Mouse (Mus musculus) thymus, postnatal 0 days (tissue): ENCODE results near the gene Cactin. TPM values are rescaled to one million over a fixed set of nuclear protein-coding genes. Genes with fewer than 3 reads are reported as not detected.

ENCODE experiments used
- DNase-seq: peaks from one replicate; pipeline ENCODE4 v3.0.0-alpha.2; 2015; ENCODE audit warnings: low spot score
- microRNA-seq: library from miRNA; unstranded; fragments of <30 nt; microRNA quantifications from one replicate; pipeline ENCODE4, GENCODE M21; 2016; ENCODE audit warnings: borderline number of aligned reads
- polyA plus RNA-seq: library from polyadenylated mRNA; unstranded; fragments of >200 nt; fragmentation: Nextera tagmentation; extraction: Ambion mirVana; gene quantifications from 2 replicates; pipeline ENCODE4 v1.2.1, GENCODE M21; 2015

Cactin gene
- polyA plus RNA-seq, 1 experiment from 2014 or later = 45.8 TPM

DNA sequence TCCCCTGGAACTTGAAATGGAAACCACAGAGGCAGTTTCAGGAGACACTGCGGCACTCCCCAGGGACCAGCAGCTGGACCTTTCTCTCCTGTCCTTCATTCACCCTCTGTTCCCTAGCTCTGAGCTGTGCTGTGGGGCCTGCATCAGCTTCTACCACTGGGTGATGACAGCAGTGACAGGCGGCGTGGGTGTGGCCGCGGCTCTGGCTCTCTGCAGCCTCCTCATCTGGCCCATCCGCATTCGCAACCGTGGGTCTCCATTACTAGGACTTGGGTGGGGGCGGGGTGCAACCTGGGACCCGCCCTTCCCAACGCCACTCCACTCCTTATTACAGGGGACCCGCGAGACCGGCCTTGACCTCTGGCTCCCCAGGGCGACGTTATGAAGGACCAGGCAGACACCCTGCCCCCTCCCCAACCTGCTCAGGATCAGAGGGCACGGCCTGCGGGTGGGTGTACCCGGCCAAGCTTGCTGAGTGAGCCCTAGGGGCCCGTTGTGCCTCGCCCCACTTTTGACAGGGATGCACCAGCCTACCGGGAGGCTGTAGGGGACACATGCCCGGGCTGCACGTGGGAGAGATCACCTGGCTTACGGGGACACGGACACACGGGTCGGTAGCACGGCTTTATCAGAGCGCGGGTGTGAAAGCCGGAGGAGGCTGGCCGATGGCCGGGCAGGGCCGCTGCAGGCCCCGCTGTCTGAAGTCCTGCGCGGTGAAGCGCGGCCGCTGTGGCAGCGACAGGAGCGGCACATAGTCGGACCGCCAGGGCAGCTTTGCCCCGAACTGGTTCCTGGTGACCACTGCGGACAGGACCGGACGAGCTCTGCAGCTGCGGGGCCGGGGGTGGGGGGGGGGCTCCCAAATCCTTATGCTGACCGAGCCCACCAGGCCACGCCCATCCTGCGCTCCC, 42.8 kb downstream of the Cactin start:
- DNase-seq = no peak

DNA sequence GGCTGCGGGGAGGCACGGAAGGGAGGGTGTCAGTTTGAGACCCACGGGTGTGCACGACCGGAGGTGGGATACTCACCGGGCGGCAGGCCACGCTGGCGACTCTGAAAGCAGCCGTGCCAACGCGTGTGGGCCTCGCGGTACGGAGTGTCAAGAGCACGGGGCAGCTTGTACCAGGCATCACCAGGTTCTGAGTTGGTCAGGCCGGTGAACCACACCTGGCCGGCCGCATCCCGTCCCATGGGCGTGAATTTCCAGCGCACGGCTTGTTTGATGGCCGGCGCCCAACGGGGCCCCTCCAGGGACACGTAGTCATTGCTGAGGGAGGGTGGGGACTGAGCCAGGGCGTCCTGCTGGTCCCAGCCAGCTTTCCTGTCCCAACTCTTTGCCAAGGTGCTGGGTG, 43.8 kb downstream of the Cactin start:
- no peak for DNase-seq

DNA sequence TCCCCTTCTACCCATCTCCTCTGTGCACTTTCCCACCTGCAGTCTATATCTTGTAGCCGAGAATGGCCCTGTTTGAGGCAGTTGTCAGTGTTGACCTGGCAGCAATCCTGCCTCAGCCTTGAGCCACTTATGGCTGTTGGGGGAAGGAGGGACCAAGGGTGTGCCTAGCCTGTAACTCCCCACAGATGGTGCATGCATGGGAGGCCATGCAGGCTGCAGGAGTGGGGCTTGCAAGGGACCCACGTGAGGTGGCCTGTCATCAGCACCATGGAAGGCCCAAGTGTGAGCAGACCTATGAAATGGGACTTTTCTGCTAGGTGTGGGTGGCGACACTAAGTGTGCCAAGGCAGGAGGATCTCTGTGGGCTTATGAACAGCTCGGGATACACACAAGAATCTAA, 44.2 kb downstream of the Cactin start:
- DNase-seq = no peak

DNA sequence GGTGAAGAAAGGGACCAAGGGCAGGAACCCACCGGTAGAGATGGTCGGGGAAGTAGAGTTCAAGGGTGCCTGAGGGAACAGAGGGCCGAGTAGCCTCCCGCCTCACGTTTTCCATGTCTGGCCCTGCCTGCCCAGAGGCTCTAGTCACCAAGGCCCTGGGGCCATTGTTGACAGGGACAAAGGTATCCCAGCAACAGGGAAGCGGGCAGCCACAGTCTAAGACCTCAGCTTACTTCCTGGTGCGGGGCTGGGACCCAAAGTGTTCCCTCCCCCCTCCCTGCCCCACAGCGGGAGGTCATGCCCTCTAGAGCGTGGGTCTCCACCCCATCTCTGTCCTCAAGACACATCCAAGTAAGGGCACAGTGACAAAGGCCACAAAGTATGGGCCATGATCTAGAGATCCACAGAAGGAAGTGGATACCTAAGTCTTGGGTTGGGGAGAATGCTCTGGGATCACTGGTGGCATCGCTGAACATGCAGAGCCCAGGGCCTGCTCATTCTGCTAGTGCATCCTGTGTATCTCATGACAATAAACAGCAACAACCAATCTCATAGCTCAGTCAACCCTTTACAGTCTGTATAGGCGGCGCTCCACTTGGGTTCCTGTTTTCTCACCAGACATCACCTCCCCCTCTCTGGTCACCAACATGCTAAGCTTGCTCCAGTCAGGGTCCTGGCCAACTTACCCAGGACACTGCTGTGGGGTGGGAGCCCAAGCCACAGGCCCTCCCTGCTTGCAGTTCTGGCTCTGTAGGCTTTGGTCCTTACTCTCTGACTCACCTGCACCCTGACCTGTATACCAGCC, 45.0 kb downstream of the Cactin start, which contains the start of gene 4930404N11Rik:
4930404N11Rik (minus strand) TSS at position 145 of the 805 bp plus-strand sequence.
- DNase-seq = no peak

DNA sequence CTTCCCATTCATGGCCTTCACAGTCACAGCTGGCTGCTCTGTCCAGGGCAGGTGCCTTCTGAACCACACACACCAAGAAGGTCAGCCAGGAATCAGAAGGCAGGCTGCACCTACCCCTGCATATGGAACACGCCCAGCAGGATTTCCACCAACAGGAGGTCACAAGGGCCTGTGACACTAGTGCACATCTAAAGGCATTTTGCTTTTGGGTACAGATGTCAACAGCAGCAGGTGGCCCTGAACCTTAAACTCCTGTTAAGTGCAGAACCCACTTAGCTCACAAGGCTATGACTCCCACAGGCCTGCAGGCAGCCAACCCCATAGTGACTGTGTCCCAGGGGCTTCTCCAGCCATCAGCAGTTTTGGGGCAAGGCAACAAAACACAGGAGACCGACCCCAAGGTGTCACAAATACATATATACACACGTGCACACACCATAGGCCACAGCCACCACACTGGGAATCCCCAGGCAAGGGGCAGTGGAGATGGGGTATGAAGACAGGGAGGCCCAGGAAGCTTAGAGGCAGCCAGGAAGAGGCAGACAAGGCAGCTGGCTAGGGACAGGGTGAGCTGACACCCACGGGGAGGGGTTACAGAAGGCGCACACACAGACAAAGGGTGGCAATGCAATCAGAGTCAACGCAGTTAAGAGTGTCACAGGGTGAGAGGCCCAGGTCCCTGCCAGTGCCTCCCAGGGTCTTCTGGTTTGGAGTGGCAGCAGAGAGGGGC, 45.7 kb downstream of the Cactin start:
- no peak for DNase-seq

DNA sequence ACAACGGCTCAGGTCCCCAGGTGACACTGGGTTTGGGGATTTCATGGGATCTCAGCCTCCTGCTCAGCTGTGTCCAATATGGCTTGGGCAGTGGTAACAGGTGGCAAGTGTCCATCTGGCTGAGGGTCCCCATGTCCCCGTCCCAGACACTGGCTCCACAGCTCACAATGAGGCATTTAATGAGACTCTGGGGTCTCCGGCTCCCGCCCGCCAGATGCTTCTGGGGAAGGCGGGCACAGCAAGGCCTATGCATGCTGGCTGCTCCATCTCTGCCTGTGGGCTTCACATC, 46.2 kb downstream of the Cactin start:
- DNase-seq = no peak

DNA sequence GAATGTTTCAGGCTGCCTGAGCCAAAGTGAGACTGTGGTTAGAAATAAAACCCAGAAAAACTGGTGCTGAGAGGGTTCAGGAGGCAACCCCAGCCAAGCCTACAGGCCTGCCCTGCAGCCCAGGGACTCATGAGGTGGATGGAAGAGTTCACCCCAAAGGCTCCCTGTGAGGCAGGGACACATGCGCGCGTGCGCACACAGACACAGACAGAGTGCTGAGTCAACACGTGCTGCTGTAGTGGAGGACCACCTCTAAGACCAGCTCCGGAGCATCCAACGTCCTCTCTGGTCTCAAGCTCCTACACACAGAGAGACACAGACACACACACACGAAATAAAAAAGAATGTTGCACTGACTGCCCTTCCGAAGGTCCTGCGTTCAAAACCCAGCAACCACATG, 54.4 kb downstream of the Cactin start:
- no peak for DNase-seq

Small RNA genes within 50 kb of the gene (microRNA-seq; reads per million reads assigned to microRNA genes)
- 2.5 reads per million for gene Mir3057

Other genes with a start within 250 kb of the Cactin start
- gene Creb3l3, start 222.2 kb upstream of the Cactin start, polyA plus RNA-seq = 0.24 and 0.53 TPM in 2 replicates
- gene Map2k2, start 215.2 kb upstream of the Cactin start, polyA plus RNA-seq = 142 and 150 TPM in 2 replicates
- gene Zbtb7a, start 185.9 kb upstream of the Cactin start, polyA plus RNA-seq = 34.5 and 44.9 TPM in 2 replicates
- 37.3 and 39.0 TPM in 2 replicates for gene Pias4, start 153.2 kb upstream of the Cactin start, polyA plus RNA-seq
- gene Eef2, start 144.5 kb upstream of the Cactin start, polyA plus RNA-seq = 612 and 638 TPM in 2 replicates
- 47.8 and 54.1 TPM in 2 replicates for gene Dapk3, start 138.1 kb upstream of the Cactin start, polyA plus RNA-seq
- not detected in 2 replicates for gene 4930442H23Rik, start 137.3 kb upstream of the Cactin start, polyA plus RNA-seq
- 0.08 TPM in 1 of 2 replicates, not detected in the other for gene Nmrk2, start 119.1 kb upstream of the Cactin start, polyA plus RNA-seq
- gene Atcay, start 90.3 kb upstream of the Cactin start, polyA plus RNA-seq = 0.62 and 0.70 TPM in 2 replicates
- 0.81 and 1.7 TPM in 2 replicates for gene Zfr2, start 87.9 kb upstream of the Cactin start, polyA plus RNA-seq
- gene Matk, start 68.2 kb upstream of the Cactin start, polyA plus RNA-seq = 17.7 and 19.3 TPM in 2 replicates
- gene Mrpl54, start 54.2 kb upstream of the Cactin start, polyA plus RNA-seq = 216 and 225 TPM in 2 replicates
- 34.8 and 38.7 TPM in 2 replicates for gene Apba3, start 54.1 kb upstream of the Cactin start, polyA plus RNA-seq
- gene Tjp3, start 29.5 kb upstream of the Cactin start, polyA plus RNA-seq = 7.8 and 9.3 TPM in 2 replicates
- gene Pip5k1c, start 28.1 kb upstream of the Cactin start, polyA plus RNA-seq = 36.9 and 38.6 TPM in 2 replicates
- gene Tbxa2r, start 7.6 kb downstream of the Cactin start, polyA plus RNA-seq = 97.5 and 103 TPM in 2 replicates
- 0.14 and 0.16 TPM in 2 replicates for gene Gipc3, start 22.2 kb downstream of the Cactin start, polyA plus RNA-seq
- gene Hmg20b, start 29.4 kb downstream of the Cactin start, polyA plus RNA-seq = 88.5 and 100 TPM in 2 replicates
- 36.3 and 38.1 TPM in 2 replicates for gene Mfsd12, start 36.4 kb downstream of the Cactin start, polyA plus RNA-seq
- gene 4930404N11Rik, start 44.7 kb downstream of the Cactin start, polyA plus RNA-seq = 1.7 and 3.0 TPM in 2 replicates
- 87.1 and 96.9 TPM in 2 replicates for gene Fzr1, start 57.4 kb downstream of the Cactin start, polyA plus RNA-seq
- 71.3 and 78.7 TPM in 2 replicates for gene Dohh, start 63.3 kb downstream of the Cactin start, polyA plus RNA-seq
- gene Gm48551, start 63.4 kb downstream of the Cactin start, polyA plus RNA-seq = 2.3 TPM in 2 replicates
- 0.72 and 1.5 TPM in 2 replicates for gene Gm48552, start 67.9 kb downstream of the Cactin start, polyA plus RNA-seq
- gene Smim24, start 71.9 kb downstream of the Cactin start, polyA plus RNA-seq = 12.5 and 14.0 TPM in 2 replicates
- gene Nfic, start 134.5 kb downstream of the Cactin start, polyA plus RNA-seq = 21.5 and 21.9 TPM in 2 replicates
- gene Celf5, start 161.6 kb downstream of the Cactin start, polyA plus RNA-seq = 0.04 and 0.25 TPM in 2 replicates
- 39.4 and 45.5 TPM in 2 replicates for gene Ncln, start 175.3 kb downstream of the Cactin start, polyA plus RNA-seq
- gene S1pr4, start 179.0 kb downstream of the Cactin start, polyA plus RNA-seq = 22.2 and 25.6 TPM in 2 replicates
- gene Gna15, start 203.1 kb downstream of the Cactin start, polyA plus RNA-seq = 3.5 TPM in 2 replicates
- 28.5 and 30.0 TPM in 2 replicates for gene Gna11, start 224.1 kb downstream of the Cactin start, polyA plus RNA-seq
- 683 and 740 TPM in 2 replicates for gene Aes, start 238.4 kb downstream of the Cactin start, polyA plus RNA-seq